Mouse (Mus musculus) lung, postnatal 4 days (tissue): ENCODE measurements around the gene Osbpl3.

Experiments used
- DNase-seq, 2 experiments: peaks; one replicate each; pipeline ENCODE4 v3.0.0; 2021

Osbpl3 gene

DNA sequence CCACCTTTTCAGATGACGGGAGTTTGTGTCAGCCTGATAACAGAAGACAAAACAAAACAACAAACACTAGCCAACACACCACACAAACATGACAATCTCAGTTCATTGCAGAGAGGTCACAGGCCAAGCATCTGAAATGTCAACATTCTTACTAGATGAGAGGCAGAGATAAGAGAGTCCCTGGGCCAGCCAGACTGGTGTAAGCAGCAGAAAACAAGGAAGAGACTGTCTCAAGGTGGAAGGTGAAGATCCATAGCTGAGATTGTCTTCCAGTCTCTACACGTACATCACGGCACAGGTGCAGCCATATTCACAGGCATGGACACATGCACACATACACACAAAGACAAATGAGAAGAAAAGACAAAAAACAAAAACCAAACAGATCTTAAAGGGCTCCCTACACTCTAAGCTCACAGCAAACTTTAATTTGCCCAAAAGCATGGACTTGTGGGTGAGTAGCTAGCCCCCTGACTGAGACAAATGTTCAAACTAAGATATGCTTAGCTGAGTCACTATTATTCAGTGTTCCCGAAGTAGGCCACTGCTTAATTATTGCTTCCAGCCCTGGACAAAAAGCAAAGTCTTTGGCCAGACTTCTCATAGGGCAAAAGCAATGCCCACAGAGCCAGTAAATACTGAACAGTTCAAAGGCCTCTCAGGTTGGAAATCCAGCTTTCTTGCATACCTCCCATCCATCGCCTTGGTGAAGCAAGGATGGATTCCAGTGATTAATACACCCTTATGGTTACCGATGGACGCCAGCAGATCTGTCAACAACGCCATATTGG lies 87.3 kb downstream of the Osbpl3 start:
- no peak for DNase-seq

- DNase-seq = no peak
Observed at GRCm38 (mm10) chr6:50367836-50368235, 88.2 kb downstream of the Osbpl3 start.

DNA sequence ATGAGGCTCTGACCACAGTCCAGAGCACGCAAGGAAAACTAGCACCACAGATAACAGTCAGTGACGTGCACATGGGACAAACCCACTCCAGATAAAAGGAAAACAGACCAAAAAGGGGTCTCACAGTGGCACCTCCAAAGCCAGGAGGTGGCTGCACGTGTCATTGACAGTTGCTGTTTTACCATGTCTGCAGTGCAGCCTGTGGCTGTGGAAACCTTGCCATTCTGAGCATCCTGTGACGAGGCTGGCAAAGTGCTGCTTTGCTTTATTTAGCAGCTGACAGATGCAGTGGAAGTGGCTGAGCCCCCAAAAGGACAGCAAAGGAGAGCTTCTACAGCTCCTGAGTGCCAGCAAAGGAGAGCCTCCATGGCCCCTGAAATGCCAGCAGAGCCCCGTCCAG lies 89.3 kb downstream of the Osbpl3 start:
- no peak for DNase-seq

- DNase-seq = no peak
Observed at GRCm38 (mm10) chr6:50366319-50366718, 89.7 kb downstream of the Osbpl3 start.

GRCm38 (mm10) chr6:50364364-50364763 lies 91.6 kb downstream of the Osbpl3 start:
- DNase-seq = no peak

GRCm38 (mm10) chr6:50363385-50363784 lies 92.6 kb downstream of the Osbpl3 start:
- no peak for DNase-seq

DNA sequence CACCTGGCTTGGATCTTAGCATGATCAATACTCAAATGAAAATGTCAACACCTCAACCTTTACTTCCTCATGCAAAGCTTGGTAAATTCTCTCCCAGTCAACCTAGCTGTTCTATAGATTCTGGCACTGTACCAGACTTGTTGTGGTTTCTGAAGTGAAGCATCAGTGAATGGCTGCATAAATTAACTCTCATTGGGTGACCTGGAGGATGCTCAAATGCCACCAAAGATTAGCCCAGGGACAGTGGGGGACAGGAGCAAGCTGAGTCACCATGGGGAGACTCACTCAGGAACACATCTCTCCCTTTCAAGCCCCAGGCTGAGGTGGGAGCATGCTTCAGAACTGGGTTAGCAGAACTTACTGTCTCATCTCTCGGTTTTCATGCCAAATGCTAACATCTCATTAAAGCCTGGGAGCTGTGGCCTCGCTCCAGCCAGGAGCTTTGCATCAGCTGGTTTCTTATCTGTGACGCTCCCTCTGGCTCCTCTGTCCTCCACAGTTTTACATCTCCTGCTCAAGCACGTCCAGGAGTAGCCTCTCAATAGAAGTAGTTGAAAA lies 93.2 kb downstream of the Osbpl3 start:
- DNase-seq = no peak

DNA sequence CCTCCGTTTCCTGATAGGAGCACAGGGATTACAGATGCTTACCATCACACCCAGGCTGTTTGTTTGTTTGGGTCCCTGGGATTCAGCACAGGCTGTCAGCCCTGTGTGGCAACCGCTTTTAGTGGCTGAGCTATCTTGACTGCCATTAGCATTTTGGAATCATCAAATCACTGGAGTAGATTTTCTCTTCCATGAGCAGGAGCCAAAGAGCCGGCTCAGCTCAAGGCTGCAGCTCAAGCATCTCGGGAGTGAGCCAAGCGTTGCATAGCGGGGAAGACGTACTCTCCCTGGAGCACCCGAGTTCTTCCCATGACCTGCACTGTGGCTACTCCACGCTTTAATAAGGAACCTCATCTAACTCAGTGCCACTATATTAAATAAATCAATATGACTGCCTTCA lies 93.8 kb downstream of the Osbpl3 start:
- DNase-seq = no peak

GRCm38 (mm10) chr6:50358104-50358679 lies 97.8 kb downstream of the Osbpl3 start:
- DNase-seq = peak in 1 of 2 experiments; percentile 49

GRCm38 (mm10) chr6:50354688-50355660 lies 101.0 kb downstream of the Osbpl3 start:
- DNase-seq = peak in 1 of 2 experiments; percentile 42

GRCm38 (mm10) chr6:50352812-50353211 lies 103.2 kb downstream of the Osbpl3 start:
- DNase-seq = no peak

- DNase-seq = no peak
Observed at GRCm38 (mm10) chr6:50350911-50351310, 105.1 kb downstream of the Osbpl3 start.

- DNase-seq = no peak
Observed at GRCm38 (mm10) chr6:50348619-50349018, 107.4 kb downstream of the Osbpl3 start.

- no peak for DNase-seq
Observed at GRCm38 (mm10) chr6:50346204-50346603, 109.8 kb downstream of the Osbpl3 start.

DNA sequence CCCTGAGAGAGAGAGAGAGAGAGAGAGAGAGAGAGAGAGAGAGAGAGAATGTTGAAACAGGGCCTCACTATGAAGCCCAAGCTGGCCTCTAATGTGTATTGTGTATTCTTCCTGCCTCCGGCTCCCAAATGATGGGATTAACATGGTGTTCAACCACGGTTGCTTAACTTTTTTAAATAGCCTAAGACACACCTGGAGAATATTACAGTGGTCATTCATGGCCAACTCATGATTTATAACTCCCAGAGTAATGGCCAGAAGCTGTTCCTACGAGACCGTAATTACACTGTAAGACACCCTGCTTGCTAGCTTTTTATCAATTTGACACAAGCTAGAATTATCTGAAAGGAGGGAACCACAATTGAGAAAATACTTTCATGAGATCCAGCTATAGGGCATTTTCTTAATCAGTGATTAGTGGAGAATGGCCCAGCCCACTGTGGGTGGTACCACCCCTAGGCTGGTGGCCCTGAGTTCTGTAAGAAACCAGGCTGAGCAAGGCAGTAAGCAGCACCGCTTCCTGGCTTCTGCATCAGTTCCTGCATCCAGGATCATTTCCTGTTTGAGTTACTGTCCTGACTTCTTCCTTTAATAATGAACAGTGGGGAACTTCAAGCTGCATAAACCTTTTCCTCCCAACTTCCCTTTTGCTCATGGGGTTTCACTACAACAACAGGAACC lies 115.6 kb downstream of the Osbpl3 start:
- DNase-seq = no peak

GRCm38 (mm10) chr6:50337431-50337830 lies 118.6 kb downstream of the Osbpl3 start:
- no peak for DNase-seq

GRCm38 (mm10) chr6:50336376-50336775 lies 119.6 kb downstream of the Osbpl3 start:
- DNase-seq = no peak

DNA sequence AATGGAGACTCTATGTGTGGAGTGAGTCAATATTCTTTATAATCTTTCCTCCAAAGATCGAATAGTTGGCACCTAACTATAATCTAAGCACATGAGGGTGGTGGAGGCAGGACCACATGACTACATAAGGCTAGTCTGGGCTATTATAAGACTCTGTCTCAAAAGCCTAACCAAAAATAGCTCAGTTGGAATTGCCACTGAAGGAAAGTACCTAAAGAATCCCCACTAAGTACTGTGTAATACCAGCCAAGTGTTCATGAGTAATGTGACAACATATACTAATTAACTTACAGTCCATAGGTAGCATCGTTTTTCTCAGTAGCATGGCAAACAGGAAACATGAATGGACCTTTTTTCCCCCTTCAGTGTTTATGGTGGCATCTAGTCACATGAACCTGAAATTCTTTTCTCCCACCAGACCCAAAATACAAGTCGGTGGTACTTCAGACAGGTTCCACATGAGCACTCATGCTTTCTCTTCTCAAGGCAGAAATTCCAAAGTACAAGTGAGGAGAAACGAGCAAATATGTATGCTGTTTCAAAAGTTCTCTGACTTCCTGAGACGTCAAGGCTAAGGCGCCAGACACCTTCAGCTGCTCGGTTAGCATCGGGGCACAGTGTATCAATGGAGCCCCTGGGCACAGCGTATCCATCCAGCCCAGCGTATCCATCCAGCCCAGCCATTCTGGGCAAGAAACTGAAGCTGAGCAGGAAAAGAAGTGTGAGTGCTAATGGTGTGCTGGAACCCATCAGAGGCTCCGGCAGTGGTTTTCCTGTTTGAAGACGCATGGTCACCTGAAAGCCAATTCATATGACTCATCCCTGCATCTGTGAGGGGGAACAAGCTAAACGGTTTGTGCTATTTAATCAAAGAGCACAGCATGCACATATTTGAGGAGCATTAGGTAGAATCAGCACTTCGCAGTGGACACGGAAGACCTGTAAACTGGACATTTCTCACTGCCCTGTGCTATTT lies 120.9 kb downstream of the Osbpl3 start:
- no peak for DNase-seq

DNA sequence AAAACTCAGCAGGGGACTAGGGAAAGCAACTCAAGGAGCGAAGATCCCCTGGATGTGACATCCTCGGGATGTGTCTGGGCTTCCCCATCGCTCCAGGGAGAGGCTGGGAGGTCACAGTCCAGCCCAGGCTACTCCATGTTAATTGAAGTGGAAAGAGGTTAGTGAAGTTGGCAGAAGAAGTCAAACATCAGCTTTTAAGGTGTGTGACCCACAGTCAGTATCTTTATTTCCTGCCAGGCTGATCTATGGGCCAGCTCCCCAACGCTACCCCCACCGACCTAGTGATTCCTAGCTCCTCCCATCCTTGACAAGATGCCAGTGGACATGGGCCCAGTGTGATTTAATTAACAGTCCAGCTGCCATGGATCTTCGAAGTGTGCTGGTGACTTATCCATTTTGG lies 122.7 kb downstream of the Osbpl3 start:
- no peak for DNase-seq

GRCm38 (mm10) chr6:50331477-50331876 lies 124.5 kb downstream of the Osbpl3 start:
- DNase-seq = no peak

DNA sequence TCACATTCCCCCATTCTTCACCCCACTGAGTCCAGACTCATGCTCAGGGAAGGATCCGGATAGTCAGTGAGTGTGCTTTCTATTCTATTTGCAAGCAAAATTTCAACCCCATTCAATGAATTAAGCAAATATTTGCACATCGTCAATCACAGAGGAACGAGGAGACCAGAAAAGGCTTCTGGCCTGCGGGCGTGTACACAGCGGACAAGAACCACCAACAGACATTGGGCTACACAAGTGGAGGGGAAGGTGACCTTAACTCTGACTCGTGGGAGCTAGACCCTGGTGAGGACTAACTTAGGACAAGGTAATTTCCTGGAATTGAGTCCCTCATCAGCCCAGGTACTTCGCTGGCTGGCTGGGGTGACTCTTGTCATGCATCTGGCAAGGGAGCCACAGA lies 126.6 kb downstream of the Osbpl3 start:
- no peak for DNase-seq
